Mouse (Mus musculus): Measurements from ENCODE around the gene Dusp3.

Dusp3 gene

DNA sequence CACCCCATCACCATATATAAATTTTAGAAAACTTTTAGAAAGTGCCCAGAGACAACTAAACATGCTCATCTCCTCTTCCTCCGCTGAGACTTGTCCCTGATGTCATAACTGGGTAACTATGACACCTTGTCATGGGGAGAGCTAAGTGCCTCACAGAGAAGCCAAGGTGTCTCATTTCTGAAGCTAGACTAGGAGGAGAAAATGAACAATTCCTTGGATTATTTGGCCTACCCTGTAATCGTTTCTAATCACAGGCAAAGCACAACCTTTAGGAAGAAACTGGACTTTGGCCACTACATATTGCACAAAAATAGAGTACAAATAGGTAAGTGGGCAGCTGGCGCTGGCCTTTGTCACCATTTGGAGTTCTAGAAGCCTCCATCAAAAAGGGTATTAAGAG lies at the start of gene Dusp3:
TSS of gene Dusp3 (minus strand) at position 101 of the 400 bp plus-strand sequence.
- no peak for DNase-seq (ENCODE audit: low read depth, low spot score)

DNA sequence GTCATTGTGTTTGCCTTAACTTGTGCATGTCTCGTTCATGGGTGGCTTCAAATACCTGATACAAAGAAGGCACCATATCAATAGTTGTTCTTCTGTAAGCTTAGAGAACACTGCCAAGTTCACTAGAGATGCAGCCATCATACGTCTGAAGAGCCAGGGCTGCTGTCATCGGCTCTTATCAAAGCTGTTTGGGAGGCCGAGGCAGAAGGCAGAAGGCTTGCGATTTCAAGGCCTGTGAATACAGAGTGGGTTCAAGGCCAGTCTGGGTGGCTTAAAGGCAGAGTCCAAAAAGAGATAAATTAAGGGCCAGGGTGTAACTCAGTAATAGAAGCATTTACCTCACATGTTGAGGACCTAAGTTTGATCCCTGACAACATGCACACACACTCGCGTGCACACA lies 49.5 kb upstream of the Dusp3 start:
- no peak for DNase-seq (ENCODE audit: low read depth, low spot score)

GRCm38 (mm10) chr11:102035456-102035960 lies 48.7 kb upstream of the Dusp3 start:
- no peak for DNase-seq (ENCODE audit: low read depth, low spot score)

DNA sequence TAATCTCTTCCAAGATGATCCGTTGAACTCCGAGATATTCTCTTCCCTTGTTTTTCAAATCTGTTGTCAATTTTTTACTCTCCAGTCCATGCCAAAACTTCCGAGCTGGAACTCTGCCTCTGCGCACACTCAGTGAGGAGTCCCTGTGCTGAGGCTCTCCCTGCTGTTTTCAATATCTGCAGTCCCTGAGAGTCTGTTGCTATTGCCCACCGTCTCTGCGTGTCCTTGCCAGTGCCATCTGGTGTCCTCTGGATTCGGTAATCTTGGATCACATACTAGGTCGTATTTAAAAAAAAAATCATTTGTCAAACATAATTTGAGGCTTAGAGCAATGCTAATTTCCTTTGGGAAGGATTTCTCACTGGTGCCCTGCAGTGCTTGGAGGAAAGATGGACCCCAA lies 48.1 kb upstream of the Dusp3 start:
- DNase-seq (ENCODE audit: low read depth, low spot score) = no peak

- DNase-seq (ENCODE audit: low read depth, low spot score) = no peak
Observed at GRCm38 (mm10) chr11:102033055-102033591, 46.3 kb upstream of the Dusp3 start.

GRCm38 (mm10) chr11:102031149-102031548 lies 44.3 kb upstream of the Dusp3 start:
- DNase-seq (ENCODE audit: low read depth, low spot score) = no peak

DNA sequence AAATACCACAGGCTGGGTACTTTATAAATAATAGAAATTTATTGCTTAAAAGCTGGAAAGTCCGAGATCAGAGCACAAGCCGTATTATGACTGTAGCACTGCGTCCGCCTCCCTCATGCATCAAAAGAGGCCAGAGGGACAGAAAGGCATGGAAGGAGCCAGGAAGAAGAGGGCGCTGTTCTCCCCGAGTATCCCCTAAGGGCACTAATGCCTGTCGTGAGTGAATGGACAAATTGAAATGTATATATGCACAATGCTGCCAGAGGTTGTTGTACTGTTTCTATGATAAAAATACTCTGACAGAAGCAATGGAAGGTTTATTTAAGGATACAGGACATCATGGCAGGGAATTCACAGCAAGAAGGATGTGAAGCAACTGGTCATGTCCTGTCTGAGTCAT lies 43.2 kb upstream of the Dusp3 start:
- no peak for DNase-seq (ENCODE audit: low read depth, low spot score)

DNA sequence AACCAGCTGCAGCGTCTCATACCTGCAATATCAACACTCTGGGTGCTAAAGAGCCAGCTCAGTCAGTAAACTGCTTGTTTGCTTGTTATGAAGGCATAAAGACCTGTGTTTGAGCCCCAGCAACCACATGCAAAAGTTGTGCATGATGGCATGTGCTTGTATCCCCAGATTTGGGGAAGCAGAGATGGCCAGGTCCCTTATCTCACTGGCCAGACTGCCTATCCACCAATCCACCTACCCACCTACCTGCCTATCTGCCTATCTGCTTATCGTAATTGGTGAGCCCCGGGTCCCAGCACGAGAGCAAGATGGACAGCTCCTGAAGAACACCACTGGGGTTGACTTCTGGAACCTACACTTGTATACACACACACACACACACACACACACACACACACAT lies 42.5 kb upstream of the Dusp3 start:
- DNase-seq (ENCODE audit: low read depth, low spot score) = no peak

GRCm38 (mm10) chr11:102028087-102028816 lies 41.4 kb upstream of the Dusp3 start, which contains the start of gene Mpp3:
Gene Mpp3 (minus strand): TSS chr11:102028461.
- DNase-seq (ENCODE audit: low read depth, low spot score) = no peak

GRCm38 (mm10) chr11:102027361-102028017 lies 40.7 kb upstream of the Dusp3 start:
- DNase-seq (ENCODE audit: low read depth, low spot score) = no peak

GRCm38 (mm10) chr11:102026694-102027360 lies 40.0 kb upstream of the Dusp3 start:
- DNase-seq (ENCODE audit: low read depth, low spot score) = no peak

GRCm38 (mm10) chr11:102025991-102026660 lies 39.3 kb upstream of the Dusp3 start:
- no peak for DNase-seq (ENCODE audit: low read depth, low spot score)

DNA sequence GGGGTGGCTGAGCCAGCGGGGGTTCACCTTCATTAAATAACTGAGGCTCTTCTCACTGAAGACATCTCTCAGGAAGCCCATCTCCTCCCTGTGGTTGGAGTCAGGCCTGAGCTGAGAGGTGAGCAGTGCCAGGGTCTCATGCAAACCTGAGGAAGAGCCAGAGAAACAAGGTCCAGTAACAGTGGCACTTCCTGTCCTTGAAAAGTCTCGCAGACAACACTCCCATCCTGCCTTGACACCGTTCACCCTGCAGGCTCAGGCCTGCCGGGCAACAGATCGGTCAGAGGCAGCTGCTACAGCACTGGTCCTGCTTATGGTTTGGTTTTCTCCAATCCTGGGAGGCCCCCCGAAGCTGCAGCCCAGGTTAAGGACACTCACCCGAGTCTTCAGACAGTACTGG lies 38.5 kb upstream of the Dusp3 start:
- DNase-seq (ENCODE audit: low read depth, low spot score) = no peak

DNA sequence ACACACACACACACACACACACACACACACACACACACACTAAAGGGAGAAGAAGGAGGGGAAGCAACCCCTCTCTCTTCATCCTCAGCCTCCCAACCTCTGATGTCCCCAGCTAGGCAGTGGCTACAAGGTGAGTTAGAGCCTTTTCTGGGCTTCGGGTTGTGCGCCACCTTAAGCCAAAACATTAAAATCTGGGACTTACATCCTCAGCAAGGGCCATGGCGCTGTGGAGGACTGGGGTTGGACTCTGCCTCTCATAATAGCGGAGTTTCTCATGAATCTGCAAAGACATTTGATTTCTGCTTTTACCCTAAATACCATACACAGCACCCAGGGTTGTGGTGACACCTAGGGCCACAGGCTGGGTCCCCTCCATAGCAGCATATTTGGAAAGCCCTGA lies 38.1 kb upstream of the Dusp3 start:
- no peak for DNase-seq (ENCODE audit: low read depth, low spot score)

GRCm38 (mm10) chr11:102024084-102024758 lies 37.4 kb upstream of the Dusp3 start:
- no peak for DNase-seq (ENCODE audit: low read depth, low spot score)

- DNase-seq (ENCODE audit: low read depth, low spot score) = no peak
Observed at GRCm38 (mm10) chr11:102023406-102023805, 36.6 kb upstream of the Dusp3 start.

GRCm38 (mm10) chr11:102021196-102021595 lies 34.4 kb upstream of the Dusp3 start:
- DNase-seq (ENCODE audit: low read depth, low spot score) = no peak

DNA sequence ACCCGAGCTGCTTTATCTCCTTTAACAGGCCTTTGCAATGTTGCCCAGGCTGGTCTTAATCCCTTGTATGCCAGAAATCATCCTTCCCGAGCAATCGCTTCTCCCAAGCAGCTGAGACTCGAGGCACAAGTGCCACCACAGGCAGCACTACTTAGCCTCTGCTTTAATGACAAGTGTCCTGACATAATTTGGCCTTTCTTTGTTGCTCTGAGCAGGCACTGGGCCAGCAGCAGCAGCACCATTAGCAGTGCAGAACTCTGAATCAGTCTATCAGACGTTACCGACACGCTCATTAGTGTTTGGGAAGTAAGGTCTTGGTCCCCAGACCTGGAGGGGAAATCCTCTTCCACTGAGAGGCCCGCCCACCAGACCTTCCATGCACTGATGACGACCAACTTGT lies 32.9 kb upstream of the Dusp3 start:
- no peak for DNase-seq (ENCODE audit: low read depth, low spot score)

- DNase-seq (ENCODE audit: low read depth, low spot score) = no peak
Observed at GRCm38 (mm10) chr11:102016136-102016535, 29.3 kb upstream of the Dusp3 start.

GRCm38 (mm10) chr11:102015472-102015871 lies 28.7 kb upstream of the Dusp3 start:
- DNase-seq (ENCODE audit: low read depth, low spot score) = no peak

DNA sequence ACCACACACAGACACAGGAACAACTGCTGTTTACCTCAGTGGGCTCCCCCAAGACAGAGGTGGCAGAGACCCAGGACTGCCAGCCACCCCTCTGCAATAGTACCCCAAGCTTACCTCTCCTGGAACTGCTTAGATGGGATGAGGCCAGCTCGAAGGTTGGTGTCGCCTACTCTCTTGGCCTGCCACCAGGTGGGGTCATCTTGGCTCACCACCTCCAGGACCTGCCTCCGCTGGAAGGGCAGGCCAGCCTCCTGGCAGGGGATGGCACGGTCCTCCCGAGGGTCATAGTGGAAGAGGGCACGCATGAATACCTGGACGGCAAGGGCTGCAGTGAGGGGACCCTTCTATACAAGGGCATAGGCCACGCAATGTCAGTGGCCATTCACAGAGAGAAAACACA lies 26.4 kb upstream of the Dusp3 start:
- DNase-seq (ENCODE audit: low read depth, low spot score) = no peak
